Mouse (Mus musculus): ENCODE measurements around the gene Col6a4.

The Col6a4 gene

GRCm38 (mm10) chr9:106096683-106097082 is at the start of gene Col6a4:
TSS of gene Col6a4 (minus strand) at chr9:106096783.
- in situ Hi-C loops (cut with MboI, MseI) = no loop called here

GRCm38 (mm10) chr9:106145582-106145981 is 49.0 kb upstream of the Col6a4 start:
- in situ Hi-C loops (cut with MboI, MseI) = no loop called here

GRCm38 (mm10) chr9:106144176-106144575 is 47.6 kb upstream of the Col6a4 start:
- in situ Hi-C loops (cut with MboI, MseI) = no loop called here

- in situ Hi-C loops (cut with MboI, MseI) = no loop called here
Observed at GRCm38 (mm10) chr9:106141955-106142354, 45.4 kb upstream of the Col6a4 start.

GRCm38 (mm10) chr9:106139763-106140162 is 43.2 kb upstream of the Col6a4 start:
- in situ Hi-C loops (cut with MboI, MseI) = no loop called here

- in situ Hi-C loops (cut with MboI, MseI) = no loop called here
Observed at GRCm38 (mm10) chr9:106137671-106138216, 41.2 kb upstream of the Col6a4 start.

- in situ Hi-C loops (cut with MboI, MseI) = no loop called here
Observed at GRCm38 (mm10) chr9:106130250-106130649, 33.7 kb upstream of the Col6a4 start.

- in situ Hi-C loops (cut with MboI, MseI) = no loop called here
Observed at GRCm38 (mm10) chr9:106129072-106129471, 32.5 kb upstream of the Col6a4 start.

- in situ Hi-C loops (cut with MboI, MseI) = no loop called here
Observed at GRCm38 (mm10) chr9:106126786-106127251, 30.2 kb upstream of the Col6a4 start.

- in situ Hi-C loops (cut with MboI, MseI) = no loop called here
Observed at GRCm38 (mm10) chr9:106123599-106123998, 27.0 kb upstream of the Col6a4 start.

GRCm38 (mm10) chr9:106119075-106119474 is 22.5 kb upstream of the Col6a4 start:
- in situ Hi-C loops (cut with MboI, MseI) = loop anchor here (10.0 kb wide), 1 partner anchor 486 kb away; no protein-coding TSS in a partner anchor

GRCm38 (mm10) chr9:106115801-106116424 is 19.3 kb upstream of the Col6a4 start:
- in situ Hi-C loops (cut with MboI, MseI) = loop anchor here (10.0 kb wide), 1 partner anchor 489 kb away; no protein-coding TSS in a partner anchor

- in situ Hi-C loops (cut with MboI, MseI) = loop anchor here (10.0 kb wide), 1 partner anchor 492 kb away; no protein-coding TSS in a partner anchor
Observed at GRCm38 (mm10) chr9:106112770-106113423, 16.3 kb upstream of the Col6a4 start.

- in situ Hi-C loops (cut with MboI, MseI) = no loop called here
Observed at GRCm38 (mm10) chr9:106106241-106106640, 9.7 kb upstream of the Col6a4 start.

GRCm38 (mm10) chr9:106104401-106104800 is 7.8 kb upstream of the Col6a4 start:
- in situ Hi-C loops (cut with MboI, MseI) = no loop called here

GRCm38 (mm10) chr9:106101166-106101565 is 4.6 kb upstream of the Col6a4 start:
- in situ Hi-C loops (cut with MboI, MseI) = no loop called here

GRCm38 (mm10) chr9:106100262-106100661 is 3.7 kb upstream of the Col6a4 start:
- in situ Hi-C loops (cut with MboI, MseI) = no loop called here

GRCm38 (mm10) chr9:106099379-106100021 is 2.9 kb upstream of the Col6a4 start:
- in situ Hi-C loops (cut with MboI, MseI) = no loop called here

GRCm38 (mm10) chr9:106081528-106081927 is 15.1 kb downstream of the Col6a4 start:
- in situ Hi-C loops (cut with MboI, MseI) = no loop called here

GRCm38 (mm10) chr9:106080261-106081033 is 16.1 kb downstream of the Col6a4 start:
- in situ Hi-C loops (cut with MboI, MseI) = no loop called here

- in situ Hi-C loops (cut with MboI, MseI) = no loop called here
Observed at GRCm38 (mm10) chr9:106077953-106078352, 18.6 kb downstream of the Col6a4 start.
